Mouse (Mus musculus) hindbrain, embryonic 14.5 days (tissue): ENCODE measurements around the gene Ppp3ca. TPM values are rescaled to one million over a fixed set of nuclear protein-coding genes. Genes with fewer than 3 reads are reported as not detected.
A peak's percentile ranks its signal among the peaks of the same experiment; 100 is the strongest.

ENCODE experiments used
- ATAC-seq: fragments of 200-750 bp; cut with Nextera tagmentation; 2 replicates; pipeline ENCODE4 v1.8.0; 2017; ENCODE audit warnings: moderate number of reproducible peaks, mild to moderate bottlenecking, moderate TSS enrichment, moderate library complexity; ENCODE audit not compliant: low FRiP score
- DNase-seq: peaks from one replicate; pipeline ENCODE4 v3.0.0-alpha.2; 2015; ENCODE audit warnings: low spot score
- H3K27ac ChIP-seq: fragments of 300-500 bp; sonication (generic); 2 replicates; pipeline ENCODE4 v1.5.1; 2014; ENCODE audit warnings: mild to moderate bottlenecking, moderate library complexity
- H3K27me3 ChIP-seq: fragments of 300-500 bp; sonication (generic); 2 replicates; pipeline ENCODE4 v1.6.1; 2014; ENCODE audit warnings: mild to moderate bottlenecking, low read length, mixed read lengths; ENCODE audit not compliant: control insufficient read depth, insufficient read depth
- H3K36me3 ChIP-seq: fragments of 300-500 bp; sonication (generic); replicated peaks from 2 replicates; pipeline ENCODE4 v1.6.1; 2014; ENCODE audit not compliant: control insufficient read depth, insufficient read depth
- H3K4me1 ChIP-seq: fragments of 300-500 bp; sonication (generic); replicated peaks from 2 replicates; pipeline ENCODE4 v1.6.1; 2014; ENCODE audit warnings: antibody characterized with exemption, low read length, mixed read lengths; ENCODE audit not compliant: control insufficient read depth, insufficient read depth
- H3K4me2 ChIP-seq: fragments of 300-500 bp; sonication (generic); replicated peaks from 2 replicates; pipeline ENCODE4 v1.6.1; 2014; ENCODE audit warnings: mild to moderate bottlenecking, moderate library complexity
- H3K4me3 ChIP-seq: fragments of 300-500 bp; sonication (generic); replicated peaks from 2 replicates; pipeline ENCODE4 v1.5.1; 2014; ENCODE audit warnings: mild to moderate bottlenecking, low read length
- H3K9ac ChIP-seq: fragments of 300-500 bp; sonication (generic); 2 replicates; pipeline ENCODE4 v1.6.1; 2014
- H3K9me3 ChIP-seq: fragments of 300-500 bp; sonication (generic); 2 replicates; pipeline ENCODE4 v1.6.1; 2016; ENCODE audit warnings: low read length; ENCODE audit not compliant: control insufficient read depth
- WGBS: fragments of 180-500 bp; shearing (Covaris S2); extraction: QIAGEN DNeasy Blood & Tissue Kit; methylation state at CpG from one replicate; pipeline ENCODE4 v1.1.7; 2014; 5-methylcytosine and 5-hydroxymethylcytosine counted together
- polyA plus RNA-seq: library from polyadenylated mRNA; unstranded; fragments of >200 nt; fragmentation: Nextera tagmentation; extraction: Ambion mirVana; gene quantifications from 2 replicates; pipeline ENCODE4 v1.2.1, GENCODE M21; 2014

The Ppp3ca gene
- polyA plus RNA-seq, 1 experiment from 2014 or later, result 181 TPM

- no peaks in the 10 kb centered on the region for H3K36me3 ChIP-seq
- peak overlapping the region; percentile 76 for H3K9ac ChIP-seq
- peak overlapping the region; percentile 98 for H3K27ac ChIP-seq
- peak overlapping the region; percentile 73 for H3K4me3 ChIP-seq
- no peaks in the 10 kb centered on the region for H3K27me3 ChIP-seq
- H3K9me3 ChIP-seq, result no peaks in the 10 kb centered on the region
- WGBS, result under 1% methylated on average over 75 of the region's 92 CpGs
- H3K4me2 ChIP-seq, result peak overlapping the region; percentile 69
- ATAC-seq (peak; percentile 41), DNase-seq (peak; percentile 64)
- peaks cover 33% of the 10 kb centered on the region for H3K4me1 ChIP-seq
Measured at GRCm38 (mm10) chr3:136670360-136671131, 622 bp downstream of the Ppp3ca start.

GRCm38 (mm10) chr3:136671161-136671939 is 1.4 kb downstream of the Ppp3ca start:
- Histone ChIP-seq H3K36me3 (no peaks in the 10 kb centered on the region), H3K4me2 (peak overlapping the region; percentile 69), H3K4me1 (peaks cover 38% of the 10 kb centered on the region), H3K27me3 (no peaks in the 10 kb centered on the region), H3K9me3 (no peaks in the 10 kb centered on the region), H3K4me3 (peak overlapping the region; percentile 73), H3K27ac (peak overlapping the region; percentile 98), H3K9ac (peak overlapping the region; percentile 76)
- DNase-seq (peak; percentile 79), ATAC-seq (peak; percentile 49)
- 0% methylated on average over 50 of the region's 52 CpGs for WGBS

GRCm38 (mm10) chr3:136671940-136672278 is 2.0 kb downstream of the Ppp3ca start:
- Histone ChIP-seq H3K27me3 (no peaks in the 10 kb centered on the region), H3K27ac (peak overlapping the region; percentile 98), H3K36me3 (no peaks in the 10 kb centered on the region), H3K4me2 (peak overlapping the region; percentile 69), H3K9me3 (no peaks in the 10 kb centered on the region), H3K9ac (peak overlapping the region; percentile 76), H3K4me1 (peaks cover 41% of the 10 kb centered on the region), H3K4me3 (peak overlapping the region; percentile 73)
- DNase-seq (no peak), ATAC-seq (no peak)
- 8% methylated on average over 5 of the region's 5 CpGs for WGBS

GRCm38 (mm10) chr3:136672870-136673269 is 2.9 kb downstream of the Ppp3ca start:
- no peaks in the 10 kb centered on the region for H3K27me3 ChIP-seq
- no peak for DNase-seq
- peaks cover 42% of the 10 kb centered on the region for H3K4me1 ChIP-seq
- no peak overlapping the region for H3K27ac ChIP-seq
- peak overlapping the region; percentile 73 for H3K4me3 ChIP-seq
- ATAC-seq, result no peak
- no peaks in the 10 kb centered on the region for H3K36me3 ChIP-seq
- H3K9ac ChIP-seq, result peak overlapping the region; percentile 76; the same call in 1 of the 2 replicates
- 69% methylated on average over 3 of the region's 3 CpGs for WGBS
- H3K9me3 ChIP-seq, result no peaks in the 10 kb centered on the region
- H3K4me2 ChIP-seq, result peak overlapping the region; percentile 69

DNA sequence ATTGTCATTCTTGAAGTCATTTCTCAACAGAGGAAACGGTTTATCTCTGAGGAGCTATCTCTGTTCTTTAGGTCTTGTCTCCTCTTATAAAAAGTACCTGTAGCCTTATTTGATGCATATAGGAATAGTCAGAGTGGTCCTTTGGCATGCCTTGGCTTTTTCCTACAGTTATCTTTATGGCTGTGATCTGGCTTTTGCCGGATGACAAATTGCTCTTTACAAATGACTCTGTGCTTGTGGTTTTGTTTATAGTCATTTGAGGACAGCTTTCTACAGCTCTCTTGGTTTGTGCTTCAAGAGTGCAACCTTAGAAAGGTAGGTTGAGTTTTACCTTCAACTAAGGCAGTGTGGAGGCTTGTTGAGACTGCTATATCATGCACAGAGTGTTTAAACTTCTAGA is 3.4 kb downstream of the Ppp3ca start:
- Histone ChIP-seq H3K4me3 (peak overlapping the region; percentile 73; the same call in 1 of the 2 replicates), H3K36me3 (no peaks in the 10 kb centered on the region), H3K9me3 (no peaks in the 10 kb centered on the region), H3K4me1 (peaks cover 42% of the 10 kb centered on the region), H3K27me3 (no peaks in the 10 kb centered on the region), H3K9ac (no peak overlapping the region), H3K4me2 (peak overlapping the region; percentile 69), H3K27ac (no peak overlapping the region)
- no peak for ATAC-seq
- WGBS, result 82% methylated on average over 2 of the region's 2 CpGs
- DNase-seq, result no peak

DNA sequence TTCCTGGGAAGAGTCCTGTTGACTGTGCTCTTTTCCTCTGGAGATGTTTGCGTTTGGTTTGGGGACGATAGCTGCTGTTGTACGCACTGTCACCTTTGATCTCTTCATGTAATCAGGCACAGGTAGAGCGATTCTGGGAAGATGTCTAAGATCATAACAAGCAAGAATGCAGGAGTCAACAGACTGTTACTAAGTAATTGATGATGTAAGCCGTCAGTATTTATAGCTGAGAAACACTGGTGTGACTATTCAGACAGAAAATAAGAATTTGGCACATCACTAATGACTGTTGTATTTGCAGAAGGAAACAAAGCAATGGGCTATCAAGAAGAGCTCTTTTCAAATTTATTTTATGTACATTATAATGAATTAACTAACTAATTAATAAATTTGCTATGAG is 4.6 kb downstream of the Ppp3ca start:
- DNase-seq (no peak), ATAC-seq (no peak)
- no peaks in the 10 kb centered on the region for H3K9me3 ChIP-seq
- no peak overlapping the region for H3K4me3 ChIP-seq
- peaks cover 40% of the 10 kb centered on the region for H3K4me1 ChIP-seq
- WGBS, result 58% methylated on average over 5 of the region's 5 CpGs
- H3K4me2 ChIP-seq, result peak overlapping the region; percentile 28
- H3K27ac ChIP-seq, result no peak overlapping the region
- H3K9ac ChIP-seq, result no peak overlapping the region
- no peaks in the 10 kb centered on the region for H3K27me3 ChIP-seq
- H3K36me3 ChIP-seq, result no peaks in the 10 kb centered on the region

DNA sequence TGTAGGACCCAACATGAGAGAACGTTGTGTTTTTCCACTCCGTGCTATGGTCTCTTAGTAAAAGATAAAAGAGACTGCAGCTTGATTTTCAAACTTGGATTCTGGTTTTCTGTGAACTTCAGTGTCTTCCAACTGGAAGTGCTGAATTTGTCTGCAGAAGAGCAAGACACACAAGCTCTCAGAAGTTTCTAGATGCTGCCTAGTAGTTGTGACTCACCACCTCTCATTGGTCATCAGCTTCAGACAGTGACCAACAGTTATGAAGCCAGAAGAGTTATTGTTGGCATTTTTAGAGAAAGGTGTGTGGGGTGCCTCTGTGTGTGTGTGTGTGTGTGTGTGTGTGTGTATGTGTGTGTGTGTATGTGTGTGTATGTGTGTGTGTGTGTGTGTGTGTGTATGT is 7.1 kb downstream of the Ppp3ca start:
- H3K9me3 ChIP-seq, result no peaks in the 10 kb centered on the region
- no peaks in the 10 kb centered on the region for H3K27me3 ChIP-seq
- H3K36me3 ChIP-seq, result no peaks in the 10 kb centered on the region
- H3K27ac ChIP-seq, result no peak overlapping the region
- ATAC-seq, result no peak
- peaks cover 51% of the 10 kb centered on the region for H3K4me1 ChIP-seq
- no peak overlapping the region for H3K4me3 ChIP-seq
- H3K4me2 ChIP-seq, result no peak overlapping the region
- 95% methylated on average over 2 of the region's 2 CpGs for WGBS
- DNase-seq, result no peak
- no peak overlapping the region for H3K9ac ChIP-seq

DNA sequence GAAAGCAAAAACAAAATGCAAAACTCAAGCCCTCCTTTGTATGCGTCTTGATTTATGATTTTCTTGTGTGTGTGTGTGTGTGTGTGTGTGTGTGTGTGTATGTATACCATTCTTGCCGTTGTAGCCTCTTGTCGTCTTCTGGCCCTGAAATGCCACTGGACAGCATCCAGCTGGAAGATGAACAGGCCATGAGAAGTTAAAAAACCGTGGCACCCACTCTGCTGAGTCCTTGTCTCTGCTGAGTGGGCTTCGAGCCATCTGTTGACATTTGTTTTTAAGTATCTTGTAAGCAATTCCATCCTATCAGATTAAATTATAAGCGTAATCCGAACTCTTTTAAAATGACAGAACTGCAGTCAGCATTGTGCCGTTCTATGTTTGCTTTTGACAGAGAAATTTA is 8.5 kb downstream of the Ppp3ca start:
- H3K27me3 ChIP-seq, result no peaks in the 10 kb centered on the region
- DNase-seq, result no peak
- 68% methylated on average over 8 of the region's 8 CpGs for WGBS

DNA sequence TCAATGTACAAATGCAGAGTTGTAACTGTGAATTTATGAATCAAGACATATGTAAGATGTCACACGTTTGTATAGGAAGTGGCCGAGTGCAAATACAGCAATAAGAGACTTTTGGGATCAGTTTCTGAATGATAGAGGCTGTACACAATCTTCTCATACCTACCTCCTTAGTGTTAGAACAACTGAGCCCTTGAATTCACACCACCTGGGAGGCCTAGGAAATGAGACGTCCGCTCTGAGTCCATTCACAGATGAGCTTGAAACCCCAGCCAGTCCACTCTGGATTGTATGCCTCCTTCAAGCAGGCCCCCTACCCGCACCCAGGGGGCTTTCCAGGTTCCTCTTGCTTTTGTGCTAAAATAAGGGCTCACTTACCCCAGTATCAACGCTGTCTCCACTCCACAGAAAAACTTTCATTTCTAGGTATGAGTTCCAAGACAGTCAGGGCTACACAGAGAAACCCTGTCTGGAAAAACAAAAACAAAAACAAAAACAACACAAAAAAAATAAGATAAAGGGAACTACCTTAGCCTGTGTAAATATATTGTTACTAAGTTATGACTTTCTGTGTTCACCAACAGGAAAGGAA is 10.1 kb downstream of the Ppp3ca start:
- Histone ChIP-seq H3K36me3 (no peaks in the 10 kb centered on the region), H3K9ac (no peak overlapping the region), H3K27ac (no peak overlapping the region), H3K9me3 (no peaks in the 10 kb centered on the region), H3K4me2 (no peak overlapping the region), H3K27me3 (no peaks in the 10 kb centered on the region), H3K4me3 (no peak overlapping the region), H3K4me1 (peaks cover 26% of the 10 kb centered on the region)
- WGBS, result 74% methylated on average over 6 of the region's 6 CpGs
- no peak for DNase-seq
- ATAC-seq, result no peak

More for the DNA sequence above, 8.5 kb downstream of the Ppp3ca start:
- peak; percentile 26; the same call in 1 of the 2 replicates for ATAC-seq
- no peak overlapping the region for H3K27ac ChIP-seq
- H3K9ac ChIP-seq, result no peak overlapping the region
- H3K9me3 ChIP-seq, result no peaks in the 10 kb centered on the region
- no peaks in the 10 kb centered on the region for H3K36me3 ChIP-seq
- no peak overlapping the region for H3K4me3 ChIP-seq
- peaks cover 37% of the 10 kb centered on the region for H3K4me1 ChIP-seq
- no peak overlapping the region for H3K4me2 ChIP-seq
